17 mouse cellular contexts compared by ENCODE assay signal in genomic region chr5:35703814-35704213, GRCm38 (mm10). TPM values are rescaled to one million over a fixed set of nuclear protein-coding genes. Genes with fewer than 3 reads are reported as not detected.
DNase-seq lines count a peak whose midpoint lies in the region; TF ChIP-seq lines count a peak whose summit lies in the region.
"Had no signal": no experiment of that assay in that cellular context is flagged by ENCODE, and none has a peak within 500 bp of the region (broad histone marks: within the 10 kb centered on the region; RNA-seq: fewer than 3 reads in every experiment).

No protein-coding gene starts in this region.

- no peak for TF ChIP-seq CTCF in gastrocnemius, adult 2 months (IDR thresholded peaks at IDR 0.05)

- intact Hi-C loops in gastrocnemius, adult 2 months (cut with DNase I), result loop anchor here (5.0 kb wide), 1 partner anchor 153 kb away; no protein-coding TSS in a partner anchor
- intact Hi-C loops in gastrocnemius, postnatal 14 days (cut with DNase I; ENCODE audit: low total_unique reads), result loop anchor here (5.0 kb wide), 1 partner anchor 48 kb away; no protein-coding TSS in a partner anchor
- intact Hi-C loops in heart, postnatal 10 days (cut with DNase I), result loop anchor here (5.0 kb wide), 1 partner anchor 153 kb away; no protein-coding TSS in a partner anchor

- no peak overlapping the region for H3K27ac ChIP-seq in gastrocnemius, adult 2 months

- no peak overlapping the region for H3K4me3 ChIP-seq in gastrocnemius, adult 2 months

- DNase-seq in gastrocnemius, adult 2 months, result peak; percentile 53
- no peak for DNase-seq in gastrocnemius, postnatal 14 days
- peak; percentile 93 for DNase-seq in heart, adult 11 months
- no peak for DNase-seq in heart, postnatal 10 days
- DNase-seq: adrenal gland, adult 2 months; adrenal gland, adult 8-10 months; adrenal gland, postnatal 10 days; adrenal gland, postnatal 14 days; adrenal gland, postnatal 25 days; adrenal gland, postnatal 36 days; B cell, adult 2 months; cerebellum, adult 11 months; cerebellum, adult 11-12 months; cerebellum, adult 18-20 months had no signal

RNA-seq across cellular contexts. Expression of gene Htra3, which starts 24.2 kb away (rescaled TPM):
- 10 to 100 TPM; 40.1 to 52.2 TPM for total RNA-seq in gastrocnemius, adult 2 months (2021)
- total RNA-seq in gastrocnemius, postnatal 14 days (2021), result 10 to 100 TPM; 49.9 to 54.6 TPM
- 10 to 100 TPM; 69.0 to 86.6 TPM for total RNA-seq in heart, postnatal 10 days (2021)
- total RNA-seq: CH12.LX, G1E, MEL had no signal

RNA-seq across cellular contexts. Expression of gene Sh3tc1, which starts 36.0 kb away (rescaled TPM):
- total RNA-seq in gastrocnemius, adult 2 months (2021), result 1 to 10 TPM; 2.2 to 2.4 TPM
- total RNA-seq in gastrocnemius, postnatal 14 days (2021), result 1 to 10 TPM; 3.9 to 4.4 TPM
- total RNA-seq in heart, postnatal 10 days (2021), result 10 to 100 TPM; 14.7 to 17.4 TPM
- total RNA-seq: MEL had no signal

RNA-seq across cellular contexts. Expression of gene Ablim2, which starts 53.9 kb away (rescaled TPM):
- total RNA-seq in gastrocnemius, adult 2 months (2021), result 10 to 100 TPM; 40.7 to 42.5 TPM
- total RNA-seq in gastrocnemius, postnatal 14 days (2021), result 10 to 100 TPM; 36.0 to 41.7 TPM
- total RNA-seq in heart, postnatal 10 days (2021), result 10 to 100 TPM in 1 of 2 experiments, 1 to 10 TPM in 1; 9.9 to 12.6 TPM
- total RNA-seq: MEL had no signal

Comparison
In these comparisons a context has a peak if more than half of its experiments do, and no peak if none do; other contexts are left out.
1. DNase-seq: peak in gastrocnemius, adult 2 months (single experiment) and heart, adult 11 months (single experiment); none in gastrocnemius, postnatal 14 days (single experiment) and heart, postnatal 10 days (0 of 2).